Mouse (Mus musculus) myocyte (in vitro differentiated cells): ENCODE results near the gene Myo1e.

Experiments
- CEBPB ChIP-seq: IDR thresholded peaks from 2 replicates; pipeline ENCODE4 v1.6.1; 2011; ENCODE audit warnings: mild to moderate bottlenecking, moderate library complexity; ENCODE audit not compliant: poor library complexity, insufficient read depth, severe bottlenecking
- E2F4 ChIP-seq: IDR thresholded peaks from one replicate; pipeline ENCODE4 v1.6.1; 2011; ENCODE audit warnings: mild to moderate bottlenecking, control low read depth, moderate library complexity; ENCODE audit not compliant: insufficient read depth
- MAX ChIP-seq: IDR thresholded peaks from one replicate; pipeline ENCODE4 v1.6.1; 2011; ENCODE audit warnings: low read depth, mild to moderate bottlenecking, control low read depth
- POLR2A ChIP-seq: IDR thresholded peaks from one replicate; pipeline ENCODE4 v1.6.1; 2011; ENCODE audit warnings: low read depth, mild to moderate bottlenecking, control low read depth, moderate library complexity; ENCODE audit not compliant: insufficient read length
- POLR2AphosphoS2 ChIP-seq: IDR thresholded peaks from one replicate; pipeline ENCODE4 v1.6.1; 2011; ENCODE audit warnings: low read depth, control low read depth; ENCODE audit not compliant: insufficient read length
- REST ChIP-seq: IDR thresholded peaks from one replicate; pipeline ENCODE4 v1.6.1; 2011; ENCODE audit warnings: mild to moderate bottlenecking, control low read depth, moderate library complexity; ENCODE audit not compliant: insufficient read depth, insufficient read length
- TCF12 ChIP-seq: IDR thresholded peaks from one replicate; pipeline ENCODE4 v1.6.1; 2011; ENCODE audit warnings: mild to moderate bottlenecking, control low read depth; ENCODE audit not compliant: poor library complexity, insufficient read depth, severe bottlenecking
- TCF3 ChIP-seq: IDR thresholded peaks from one replicate; pipeline ENCODE4 v1.6.1; 2011; ENCODE audit warnings: low read depth, control low read depth; ENCODE audit not compliant: insufficient read length
- USF1 ChIP-seq: IDR thresholded peaks from one replicate; pipeline ENCODE4 v1.6.1; 2011; ENCODE audit warnings: low read depth, mild to moderate bottlenecking, control low read depth, moderate library complexity

DNA sequence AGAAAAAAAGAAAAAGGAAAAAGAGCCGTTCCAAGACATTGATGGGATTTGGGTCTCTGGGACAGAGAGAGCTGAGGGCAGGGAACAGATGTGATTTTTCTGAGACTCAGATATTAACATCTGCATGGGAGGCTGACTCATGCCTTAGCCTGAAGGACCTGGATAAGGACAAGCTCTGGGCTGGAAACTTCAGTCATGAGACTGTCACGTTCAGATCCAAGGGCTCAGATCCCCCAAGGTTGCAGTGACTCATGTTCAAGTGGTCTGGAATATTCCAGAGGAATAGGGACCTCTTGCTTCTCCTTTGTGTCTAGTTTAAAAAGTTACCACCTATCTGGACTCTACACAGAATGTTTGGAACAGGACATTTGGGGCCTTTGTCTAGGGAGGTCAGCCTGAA, 142.1 kb downstream of the Myo1e start:
- TF ChIP-seq TCF12 (no peak), REST (no peak), POLR2A (no peak), TCF3 (no peak), USF1 (no peak), MAX (no peak), E2F4 (no peak), CEBPB (no peak), POLR2AphosphoS2 (no peak)
